In the genomic region with DNA sequence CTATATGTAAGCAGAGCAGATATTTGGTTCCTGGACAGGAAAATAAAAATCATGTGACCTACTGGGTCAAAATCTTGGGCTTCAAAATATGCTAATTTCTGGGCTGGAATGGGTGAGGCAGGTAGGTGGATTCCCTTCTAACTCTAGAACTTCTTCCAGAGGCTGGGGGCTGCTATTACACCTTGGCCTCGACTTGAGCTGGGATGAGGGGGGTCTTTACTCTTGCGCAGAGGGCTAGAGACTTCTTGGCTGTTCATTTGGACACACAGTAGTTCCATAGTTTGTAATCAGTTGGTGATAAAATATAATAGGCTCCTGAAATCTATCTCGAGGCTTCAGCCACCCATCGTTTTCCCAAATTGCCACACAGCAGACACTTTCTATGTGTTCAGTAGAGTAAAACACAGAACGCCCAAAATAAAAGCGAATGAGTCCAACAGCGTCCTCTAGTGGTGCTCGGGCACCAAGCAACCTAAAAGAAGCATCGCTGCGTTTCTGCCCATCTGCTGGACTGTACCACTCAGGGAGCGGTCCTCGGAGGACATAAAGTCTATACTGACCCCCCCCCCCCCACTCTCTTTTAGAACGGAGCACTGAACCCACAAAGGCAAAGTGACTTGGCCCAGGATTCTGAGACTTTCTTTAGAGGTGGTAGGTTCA, we compare ENCODE assay signal across 8 mouse cellular contexts. TPM values are rescaled to one million over a fixed set of nuclear protein-coding genes. Genes with fewer than 3 reads are reported as not detected.
A peak's percentile ranks its signal among the peaks of the same experiment; 100 is the strongest.
DNase-seq lines count a peak whose midpoint lies in the region; ATAC-seq and TF ChIP-seq lines count a peak whose summit lies in the region.

No protein-coding gene starts in this region.

- H3K9ac ChIP-seq in CH12.LX (ENCODE audit: insufficient read depth, low read depth): no peak overlapping the region
- H3K9ac ChIP-seq in forebrain, embryonic 11.5 days (ENCODE audit: low read length): peak overlapping the region; percentile 66
- H3K9ac ChIP-seq in heart, embryonic 16.5 days (ENCODE audit: low read length): peak overlapping the region; percentile 70
- peak overlapping the region; percentile 93 for H3K9ac ChIP-seq in liver, embryonic 13.5 days
- H3K9ac ChIP-seq in stomach, embryonic 15.5 days: 0 out of 2 replicates have a peak overlapping the region, but pooled peaks have one; percentile 26

- no peak for TF ChIP-seq POLR2A in CH12.LX (IDR thresholded peaks at IDR 0.05; ENCODE audit: low read depth, low read length)

- WGBS in forebrain, embryonic 11.5 days: 11% methylated on average over 13 of the region's 13 CpGs
- WGBS in heart, embryonic 16.5 days: 10% methylated on average over 13 of the region's 13 CpGs
- 10% methylated on average over 13 of the region's 13 CpGs for WGBS in liver, embryonic 13.5 days (ENCODE audit: insufficient replicate concordance)
- WGBS in stomach, embryonic 15.5 days: 11% methylated on average over 13 of the region's 13 CpGs

- H3K27me3 ChIP-seq in CH12.LX (replicated peaks): no peaks in the 10 kb centered on the region
- H3K27me3 ChIP-seq in forebrain, embryonic 11.5 days (ENCODE audit: control insufficient read depth, insufficient read depth, low read length): no peaks in the 10 kb centered on the region
- H3K27me3 ChIP-seq in heart, embryonic 16.5 days (ENCODE audit: control insufficient read depth, insufficient read depth, low read length): no peaks in the 10 kb centered on the region
- no peaks in the 10 kb centered on the region for H3K27me3 ChIP-seq in liver, embryonic 13.5 days
- no peaks in the 10 kb centered on the region for H3K27me3 ChIP-seq in stomach, embryonic 15.5 days (replicated peaks)

- in situ Hi-C loops in CH12.LX (cut with MboI; ENCODE audit: low pct_ligation_motif_present, low pct_unique_long_range_greater_than_20kb, low sequenced_read_pairs): no loop called here

- H3K9me3 ChIP-seq in CH12.LX (replicated peaks; ENCODE audit: low read length): peaks cover 13% of the 10 kb centered on the region
- no peaks in the 10 kb centered on the region for H3K9me3 ChIP-seq in forebrain, embryonic 11.5 days (ENCODE audit: control insufficient read depth, low read length)
- H3K9me3 ChIP-seq in heart, embryonic 16.5 days (replicated peaks; ENCODE audit: control insufficient read depth, low read length): peaks cover 9% of the 10 kb centered on the region
- peaks cover 8% of the 10 kb centered on the region for H3K9me3 ChIP-seq in liver, embryonic 13.5 days (replicated peaks)
- no peaks in the 10 kb centered on the region for H3K9me3 ChIP-seq in stomach, embryonic 15.5 days

- H3K4me1 ChIP-seq in CH12.LX (ENCODE audit: control insufficient read depth in 1 of 2, insufficient read depth in 2 of 2): peaks cover 0 to 18% of the 10 kb centered on the region in 2 experiments; a peak in 2 of 4 replicates
- H3K4me1 ChIP-seq in forebrain, embryonic 11.5 days (replicated peaks; ENCODE audit: control insufficient read depth, insufficient read depth, low read length): no peaks in the 10 kb centered on the region
- peaks cover 3% of the 10 kb centered on the region; the same call in 1 of the 2 replicates for H3K4me1 ChIP-seq in heart, embryonic 16.5 days (ENCODE audit: control insufficient read depth, insufficient read depth, low read length)
- peaks cover 69% of the 10 kb centered on the region for H3K4me1 ChIP-seq in liver, embryonic 13.5 days (replicated peaks)
- H3K4me1 ChIP-seq in stomach, embryonic 15.5 days: no peaks in the 10 kb centered on the region

- no peak for TF ChIP-seq EP300 in CH12.LX (IDR thresholded peaks at IDR 0.05; ENCODE audit: low read length)

- peak; percentile 79 to 90 for TF ChIP-seq CTCF in CH12.LX (conservative IDR thresholded peaks at IDR 0.05 in 1 of 2, IDR thresholded peaks at IDR 0.05 in 1 of 2; ENCODE audit: low read depth in 2 of 2, low read length in 2 of 2)

- peak; percentile 49 for TF ChIP-seq RAD21 in CH12.LX (IDR thresholded peaks at IDR 0.05; ENCODE audit: low read depth, low read length)

- H3K27ac ChIP-seq in CH12.LX (ENCODE audit: insufficient read depth, low read depth): no peak overlapping the region
- H3K27ac ChIP-seq in forebrain, embryonic 11.5 days (ENCODE audit: low read depth, low read length): 0 out of 2 replicates have a peak overlapping the region, but pooled peaks have one; percentile 2
- H3K27ac ChIP-seq in heart, embryonic 16.5 days (ENCODE audit: low read length): peak overlapping the region; percentile 55
- peak overlapping the region; percentile 98 for H3K27ac ChIP-seq in liver, embryonic 13.5 days
- H3K27ac ChIP-seq in stomach, embryonic 15.5 days: peak overlapping the region; percentile 63

- DNase-seq in CH12.LX (ENCODE audit: extremely low read depth): peak; percentile 48
- peak; percentile 85 for DNase-seq in c-Kit-positive CD71-negative TER-119-negative erythroid progenitor cells, embryonic 14.5 days (ENCODE audit: low read depth)
- DNase-seq in forebrain, embryonic 11.5 days (ENCODE audit: low spot score): peak; percentile 87
- peak; percentile 68 to 75 for DNase-seq in kidney, postnatal 25 days
- peak; percentile 77 for DNase-seq in liver, embryonic 13.5 days
- peak; percentile 49 to 70 for DNase-seq in natural killer cell, adult 2 months (ENCODE audit: low spot score in 2 of 2)

- peak overlapping the region; percentile 77 for H3K4me2 ChIP-seq in CH12.LX (ENCODE audit: insufficient read depth, low read depth, poor library complexity, severe bottlenecking)
- H3K4me2 ChIP-seq in forebrain, embryonic 11.5 days (ENCODE audit: low read depth, low read length, severe bottlenecking): peak overlapping the region; percentile 59
- H3K4me2 ChIP-seq in heart, embryonic 16.5 days (ENCODE audit: low read depth, low read length): peak overlapping the region; percentile 99
- H3K4me2 ChIP-seq in liver, embryonic 13.5 days: peak overlapping the region; percentile 80
- H3K4me2 ChIP-seq in stomach, embryonic 15.5 days: peak overlapping the region; percentile 84

- H3K79me2 ChIP-seq in CH12.LX (replicated peaks; ENCODE audit: control insufficient read depth, extremely low read depth, insufficient read depth, poor library complexity, severe bottlenecking): no peaks in the 10 kb centered on the region

- peak; percentile 69 for ATAC-seq in forebrain, embryonic 11.5 days (replicated peaks; ENCODE audit: low FRiP score)
- peak; percentile 55 for ATAC-seq in heart, embryonic 16.5 days (replicated peaks; ENCODE audit: extremely low read depth, insufficient read depth, low FRiP score)
- ATAC-seq in liver, embryonic 13.5 days (ENCODE audit: low read depth): peak; percentile 49
- 0 out of 2 replicates have a peak, but pooled peaks have one; percentile 15 for ATAC-seq in stomach, embryonic 15.5 days (ENCODE audit: insufficient read depth, low FRiP score, low read depth)

- H3K4me3 ChIP-seq in CH12.LX (replicated peaks in 1 of 3; ENCODE audit: low read depth in 2 of 3, low read length in 2 of 3, poor library complexity in 1 of 3): peak overlapping the region in 2 of 3 experiments; percentile 67 to 84
- H3K4me3 ChIP-seq in forebrain, embryonic 11.5 days (ENCODE audit: low read depth, low read length): peak overlapping the region; percentile 52
- peak overlapping the region; percentile 71 for H3K4me3 ChIP-seq in heart, embryonic 16.5 days (ENCODE audit: low read length)
- H3K4me3 ChIP-seq in liver, embryonic 13.5 days (replicated peaks): peak overlapping the region; percentile 83
- peak overlapping the region; percentile 57 for H3K4me3 ChIP-seq in stomach, embryonic 15.5 days (replicated peaks)

- H3K36me3 ChIP-seq in CH12.LX (replicated peaks in 1 of 2; ENCODE audit: control insufficient read depth in 1 of 2, insufficient read depth in 1 of 2, low read length in 1 of 2): no peaks in the 10 kb centered on the region
- H3K36me3 ChIP-seq in forebrain, embryonic 11.5 days (ENCODE audit: control insufficient read depth, insufficient read depth, low read length): no peaks in the 10 kb centered on the region
- H3K36me3 ChIP-seq in heart, embryonic 16.5 days (ENCODE audit: control insufficient read depth, insufficient read depth): no peaks in the 10 kb centered on the region
- H3K36me3 ChIP-seq in liver, embryonic 13.5 days: peaks cover 14% of the 10 kb centered on the region
- no peaks in the 10 kb centered on the region for H3K36me3 ChIP-seq in stomach, embryonic 15.5 days

- dilution Hi-C loops in CH12.LX (cut with MboI; ENCODE audit: extremely low pct_ligation_motif_present, extremely low pct_unique_long_range_greater_than_20kb, low sequenced_read_pairs): no loop called here

RNA-seq across cellular contexts. Expression of a gene that starts 0.7 kb away (rescaled TPM):
- 1.7 and 2.0 TPM in 2 replicates for total RNA-seq in CH12.LX (2012; rRNA removed)
- 7.3 and 8.5 TPM in 2 replicates for total RNA-seq in CH12.LX (2014; rRNA removed)
- 4.1 and 5.0 TPM in 2 replicates for polyA plus RNA-seq in CH12.LX (2012; ENCODE audit: insufficient read length, low read depth)
- polyA plus RNA-seq in forebrain, embryonic 11.5 days (2014; fragmentation: Nextera tagmentation; extraction: Ambion mirVana): 36.6 and 38.4 TPM in 2 replicates
- 102 and 110 TPM in 2 replicates for polyA plus RNA-seq in heart, embryonic 16.5 days (2015; fragmentation: Nextera tagmentation; extraction: Ambion mirVana)
- 404 and 444 TPM in 2 replicates for polyA plus RNA-seq in liver, embryonic 13.5 days (2015; fragmentation: Nextera tagmentation; extraction: Ambion mirVana)
- polyA plus RNA-seq in stomach, embryonic 15.5 days (2015; fragmentation: Nextera tagmentation; extraction: Ambion mirVana): 52.7 and 79.0 TPM in 2 replicates

RNA-seq across cellular contexts. Expression of a gene that starts 22.7 kb away (rescaled TPM):
- total RNA-seq in CH12.LX (2012; rRNA removed) (not detected in 2 replicates), CH12.LX (2014; rRNA removed) (not detected in 2 replicates)
- polyA plus RNA-seq in CH12.LX (2012; ENCODE audit: insufficient read length, low read depth): not detected in 2 replicates
- 30.4 and 35.7 TPM in 2 replicates for polyA plus RNA-seq in forebrain, embryonic 11.5 days (2014; fragmentation: Nextera tagmentation; extraction: Ambion mirVana)
- 44.6 and 51.2 TPM in 2 replicates for polyA plus RNA-seq in heart, embryonic 16.5 days (2015; fragmentation: Nextera tagmentation; extraction: Ambion mirVana)
- polyA plus RNA-seq in liver, embryonic 13.5 days (2015; fragmentation: Nextera tagmentation; extraction: Ambion mirVana): 34.0 and 39.6 TPM in 2 replicates
- 76.0 and 79.6 TPM in 2 replicates for polyA plus RNA-seq in stomach, embryonic 15.5 days (2015; fragmentation: Nextera tagmentation; extraction: Ambion mirVana)

RNA-seq across cellular contexts. Expression of a gene that starts 24.5 kb away (rescaled TPM):
- total RNA-seq in CH12.LX (2012; rRNA removed) (0.71 and 1.5 TPM in 2 replicates), CH12.LX (2014; rRNA removed) (0.26 TPM in 1 of 2 replicates, not detected in the other)
- 0.13 and 0.14 TPM in 2 replicates for polyA plus RNA-seq in CH12.LX (2012; ENCODE audit: insufficient read length, low read depth)
- not detected in 2 replicates for polyA plus RNA-seq in forebrain, embryonic 11.5 days (2014; fragmentation: Nextera tagmentation; extraction: Ambion mirVana)
- polyA plus RNA-seq in heart, embryonic 16.5 days (2015; fragmentation: Nextera tagmentation; extraction: Ambion mirVana): 0.21 and 0.24 TPM in 2 replicates
- 0.23 and 0.24 TPM in 2 replicates for polyA plus RNA-seq in liver, embryonic 13.5 days (2015; fragmentation: Nextera tagmentation; extraction: Ambion mirVana)
- 0.08 and 0.19 TPM in 2 replicates for polyA plus RNA-seq in stomach, embryonic 15.5 days (2015; fragmentation: Nextera tagmentation; extraction: Ambion mirVana)

RNA-seq across cellular contexts. Expression of a gene that starts 28.8 kb away (rescaled TPM):
- total RNA-seq in CH12.LX (2012; rRNA removed) (81.2 and 99.6 TPM in 2 replicates), CH12.LX (2014; rRNA removed) (107 and 115 TPM in 2 replicates)
- polyA plus RNA-seq in CH12.LX (2012; ENCODE audit: insufficient read length, low read depth): 77.7 and 86.0 TPM in 2 replicates
- 43.0 and 43.4 TPM in 2 replicates for polyA plus RNA-seq in forebrain, embryonic 11.5 days (2014; fragmentation: Nextera tagmentation; extraction: Ambion mirVana)
- polyA plus RNA-seq in heart, embryonic 16.5 days (2015; fragmentation: Nextera tagmentation; extraction: Ambion mirVana): 92.9 and 97.9 TPM in 2 replicates
- 46.8 and 51.5 TPM in 2 replicates for polyA plus RNA-seq in liver, embryonic 13.5 days (2015; fragmentation: Nextera tagmentation; extraction: Ambion mirVana)
- polyA plus RNA-seq in stomach, embryonic 15.5 days (2015; fragmentation: Nextera tagmentation; extraction: Ambion mirVana): 47.2 and 50.4 TPM in 2 replicates

RNA-seq across cellular contexts. Expression of a gene that starts 40.7 kb away (rescaled TPM):
- total RNA-seq in CH12.LX (2012; rRNA removed) (4.9 and 5.0 TPM in 2 replicates), CH12.LX (2014; rRNA removed) (0.19 TPM in 1 of 2 replicates, not detected in the other)
- polyA plus RNA-seq in CH12.LX (2012; ENCODE audit: insufficient read length, low read depth): 0.30 and 0.71 TPM in 2 replicates
- polyA plus RNA-seq in forebrain, embryonic 11.5 days (2014; fragmentation: Nextera tagmentation; extraction: Ambion mirVana): 22.0 and 27.5 TPM in 2 replicates
- 8.0 and 8.7 TPM in 2 replicates for polyA plus RNA-seq in heart, embryonic 16.5 days (2015; fragmentation: Nextera tagmentation; extraction: Ambion mirVana)
- 138 and 178 TPM in 2 replicates for polyA plus RNA-seq in liver, embryonic 13.5 days (2015; fragmentation: Nextera tagmentation; extraction: Ambion mirVana)
- 19.5 and 26.3 TPM in 2 replicates for polyA plus RNA-seq in stomach, embryonic 15.5 days (2015; fragmentation: Nextera tagmentation; extraction: Ambion mirVana)

Comparison
In these comparisons a context has a peak if more than half of its experiments do, and no peak if none do; other contexts are left out.
1. ATAC-seq: peak in every context shown above with its lines; median percentile 69 in forebrain, embryonic 11.5 days; 55 in heart, embryonic 16.5 days; 49 in liver, embryonic 13.5 days; 15 in stomach, embryonic 15.5 days.
2. RNA of a gene that starts 22.7 kb away (polyA plus RNA-seq): 76.0 to 79.6 TPM in stomach, embryonic 15.5 days, 44.6 to 51.2 TPM in heart, embryonic 16.5 days, 34.0 to 39.6 TPM in liver, embryonic 13.5 days and 30.4 to 35.7 TPM in forebrain, embryonic 11.5 days; not detected in CH12.LX; every median in the first group is over 10 times any median in the second.
3. Peak in every context shown above with its lines, with median percentiles within 50 percentile points of each other: DNase-seq, H3K4me2 ChIP-seq and H3K4me3 ChIP-seq.